Mouse (Mus musculus) cerebellum, postnatal 4 days (tissue): Measurements from ENCODE around the gene Fpgs.
A peak's percentile ranks its signal among the peaks of the same experiment; 100 is the strongest.

Experiments used
- DNase-seq, 2 experiments: peaks; one replicate each; pipeline ENCODE4 v3.0.0; 2022; ENCODE audit warnings: low spot score in 2 of 2, mixed read lengths in 1 of 2

Gene Fpgs

DNA sequence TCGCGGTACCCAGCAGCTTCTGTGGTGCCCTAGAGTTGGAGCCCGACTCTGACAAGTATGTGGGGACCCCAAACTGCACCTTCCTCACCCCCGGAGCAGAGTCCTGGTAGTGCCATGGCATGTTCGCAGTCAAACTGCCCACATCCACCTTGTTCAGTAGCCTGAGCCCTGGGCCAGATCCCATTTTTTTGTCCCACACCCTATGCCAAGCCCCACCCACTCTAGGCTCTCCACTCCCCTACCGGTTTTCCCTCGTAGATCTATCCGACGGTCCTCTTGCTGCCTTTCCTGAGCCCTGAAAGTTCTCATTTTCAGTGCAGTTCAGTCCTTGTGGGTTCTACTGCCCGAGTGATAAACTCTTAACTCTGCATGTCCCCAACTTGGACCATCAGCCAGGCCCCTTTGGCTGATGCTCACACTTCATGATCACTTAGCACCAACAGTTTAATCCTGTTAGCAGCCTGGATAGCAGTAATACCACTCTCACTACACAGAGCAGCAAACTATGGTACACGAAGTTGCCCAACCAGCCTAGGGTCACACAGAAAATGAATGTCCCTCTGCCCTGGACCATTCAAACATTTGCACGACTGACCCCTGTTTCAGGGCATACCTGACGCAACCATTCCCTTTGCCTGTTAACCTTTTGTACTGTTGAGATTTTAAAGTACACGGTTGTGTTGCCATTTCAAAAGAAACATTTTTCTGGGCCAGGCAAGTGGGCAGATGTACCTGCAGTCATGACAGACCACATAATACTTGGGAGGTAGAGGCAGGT, 2.8 kb downstream of the Fpgs start:
- DNase-seq: no peak

DNA sequence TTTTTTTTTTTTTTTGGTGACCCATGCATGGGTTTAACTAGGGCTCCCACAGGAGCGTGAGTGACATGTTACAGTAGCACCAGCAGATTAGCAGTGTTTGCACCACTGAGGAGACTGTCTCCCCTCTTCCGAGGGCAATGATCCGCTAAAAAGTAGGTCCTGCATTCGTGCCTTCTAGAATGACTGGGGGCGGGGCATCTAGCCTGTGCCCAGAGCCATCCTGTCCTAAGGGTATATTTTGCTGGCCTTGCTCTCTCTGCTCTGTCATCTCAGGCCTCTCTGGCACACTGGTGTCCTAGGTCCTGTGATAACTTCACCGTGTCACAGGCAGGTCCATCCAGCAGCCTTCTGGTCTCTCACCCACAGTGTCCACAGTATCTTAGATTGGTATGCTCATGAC, 4.3 kb downstream of the Fpgs start:
- no peak for DNase-seq

DNA sequence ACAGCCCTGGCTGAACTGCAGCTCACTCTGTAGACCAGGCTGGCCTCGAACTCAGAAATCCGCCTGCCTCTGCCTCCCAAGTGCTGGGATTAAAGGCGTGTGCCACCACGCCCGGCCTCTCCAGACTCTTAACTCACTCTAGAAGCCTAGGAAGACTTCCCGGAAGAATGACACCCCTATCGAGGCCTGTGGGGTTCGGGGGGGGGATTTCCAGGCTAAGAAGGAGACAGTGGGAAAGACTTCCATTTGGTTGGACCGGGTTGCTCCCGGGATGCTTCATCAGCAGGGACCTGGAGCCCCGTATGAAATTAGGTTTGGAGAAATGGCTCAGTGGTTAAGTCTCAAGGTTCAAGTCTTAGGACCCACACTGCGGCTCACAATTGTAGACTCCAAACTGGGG, 9.3 kb downstream of the Fpgs start:
- DNase-seq: no peak

DNA sequence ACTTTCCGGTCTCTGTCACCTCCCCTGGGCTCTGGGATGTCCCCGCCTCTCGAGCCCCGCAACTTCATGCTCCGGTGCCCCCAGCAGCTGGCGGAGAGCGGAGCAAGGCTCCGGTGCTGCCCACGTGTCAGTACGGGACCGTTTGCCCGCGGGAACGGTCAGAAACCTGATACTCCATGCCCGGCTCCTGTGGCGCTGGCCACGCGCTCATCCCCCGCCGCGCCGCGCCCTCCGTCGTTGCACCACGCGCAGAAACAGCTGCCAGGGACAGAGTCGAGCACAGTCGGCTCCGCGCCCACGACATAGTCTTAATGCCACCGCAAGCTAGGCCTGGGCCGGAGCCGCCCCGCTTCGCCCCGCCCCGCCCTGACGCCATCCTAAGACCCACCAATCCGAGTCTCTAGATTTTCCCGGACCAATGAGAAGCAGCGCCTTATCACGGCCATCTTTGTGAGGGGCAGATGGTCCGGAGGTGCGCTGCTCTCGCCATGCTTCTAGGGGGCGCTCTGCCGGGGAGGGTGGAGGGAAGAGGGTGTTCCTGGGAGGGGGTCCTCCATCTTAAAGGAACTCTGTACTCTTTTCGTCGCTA, 10.0 kb downstream of the Fpgs start:
- peak; percentile 91 to 96 for DNase-seq

DNA sequence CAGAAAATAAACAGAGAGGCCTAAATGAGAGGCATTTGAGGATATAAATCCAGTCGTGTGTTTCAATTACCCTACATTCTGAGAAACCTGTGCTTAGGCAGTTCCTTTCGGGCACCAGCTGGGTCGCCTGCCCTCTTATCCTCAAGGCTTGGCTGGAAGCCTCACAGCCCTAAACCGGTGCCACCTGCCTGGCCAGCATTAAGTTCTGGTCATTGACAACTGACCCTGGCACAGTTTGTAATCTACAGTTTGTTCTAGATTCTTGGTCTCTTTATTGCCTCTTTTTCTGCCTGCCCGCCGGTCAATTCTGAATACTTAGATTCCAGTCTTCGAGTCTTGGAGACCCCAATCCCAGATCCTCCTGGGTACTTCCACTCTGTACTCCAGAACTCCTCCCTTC, 10.7 kb downstream of the Fpgs start:
- no peak for DNase-seq

DNA sequence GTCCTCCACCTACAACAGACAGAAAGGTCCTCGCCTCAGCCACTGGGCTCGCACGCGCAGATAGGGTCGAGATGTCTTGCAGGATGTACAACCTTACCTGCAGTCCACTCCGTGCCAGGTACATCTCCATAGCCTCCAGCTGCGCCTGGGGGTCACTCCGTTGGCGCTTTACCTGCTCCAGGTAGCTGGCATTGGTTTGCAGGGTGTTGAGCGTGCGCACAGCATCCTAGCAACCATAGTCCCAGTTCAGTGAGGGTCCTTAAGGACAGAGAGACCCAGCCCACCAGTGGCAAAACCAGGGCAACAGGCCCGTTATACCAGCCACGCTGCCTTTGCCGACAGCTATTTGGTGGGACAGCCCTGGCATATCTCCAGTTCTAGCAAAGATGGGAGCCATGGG, 11.4 kb downstream of the Fpgs start:
- no peak for DNase-seq

DNA sequence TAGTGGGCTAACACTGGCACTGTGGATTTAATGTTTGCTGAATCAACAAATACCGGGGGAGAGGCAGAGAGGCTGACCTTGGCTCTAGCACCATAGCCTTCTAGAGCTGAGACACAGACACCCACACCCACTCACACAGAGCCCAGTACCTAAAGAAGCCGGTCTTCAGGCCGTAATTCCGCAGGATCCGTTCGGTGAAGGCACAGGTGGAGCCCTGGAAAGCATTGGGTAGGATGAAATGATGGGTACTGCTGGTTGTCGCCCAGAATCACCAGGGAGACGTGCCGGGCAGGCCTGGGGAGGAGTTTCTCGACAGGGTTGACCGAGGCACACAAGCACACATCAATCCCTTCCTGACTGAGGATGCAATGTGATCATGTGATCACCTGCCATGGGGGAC, 12.9 kb downstream of the Fpgs start:
- DNase-seq: no peak

DNA sequence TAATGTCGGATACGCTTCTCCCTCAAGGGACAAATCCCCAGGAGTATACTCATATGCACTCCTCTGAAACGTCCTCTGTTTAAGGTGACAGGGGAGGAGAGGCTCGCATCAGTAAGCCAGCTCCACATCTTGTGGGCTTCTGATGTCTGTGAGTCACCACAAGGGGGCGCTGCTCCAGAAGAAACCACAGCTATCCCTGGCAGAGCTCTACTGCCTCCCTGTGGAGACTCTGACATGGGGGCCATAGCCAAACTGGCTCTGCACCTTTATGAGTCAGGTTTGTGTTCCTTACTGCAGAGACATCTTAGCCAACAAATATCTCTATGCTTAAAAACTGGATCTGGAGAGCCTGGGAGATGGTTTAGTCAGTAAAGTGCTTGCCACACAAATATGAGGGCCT, 14.5 kb downstream of the Fpgs start:
- peak; percentile 83 to 90 for DNase-seq

DNA sequence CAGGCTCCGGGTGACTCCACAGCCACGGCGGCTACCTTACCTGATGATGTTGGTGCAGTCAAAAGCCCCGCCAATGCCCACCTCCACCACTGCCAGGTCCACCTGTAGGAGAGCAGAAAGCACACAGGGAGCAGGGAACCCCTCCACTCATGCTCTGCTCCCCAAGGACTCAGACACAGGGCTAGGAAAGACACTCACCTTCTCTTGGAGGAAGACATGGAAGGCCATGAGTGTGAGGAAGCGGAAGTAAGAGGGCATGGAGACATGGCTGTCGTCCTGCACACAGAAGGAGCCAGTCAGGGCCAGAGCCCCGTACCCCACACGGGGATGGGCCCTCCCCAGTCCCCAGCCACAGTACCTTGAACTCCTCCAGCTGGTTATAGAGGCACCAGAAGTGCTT, 16.4 kb downstream of the Fpgs start:
- DNase-seq: no peak

DNA sequence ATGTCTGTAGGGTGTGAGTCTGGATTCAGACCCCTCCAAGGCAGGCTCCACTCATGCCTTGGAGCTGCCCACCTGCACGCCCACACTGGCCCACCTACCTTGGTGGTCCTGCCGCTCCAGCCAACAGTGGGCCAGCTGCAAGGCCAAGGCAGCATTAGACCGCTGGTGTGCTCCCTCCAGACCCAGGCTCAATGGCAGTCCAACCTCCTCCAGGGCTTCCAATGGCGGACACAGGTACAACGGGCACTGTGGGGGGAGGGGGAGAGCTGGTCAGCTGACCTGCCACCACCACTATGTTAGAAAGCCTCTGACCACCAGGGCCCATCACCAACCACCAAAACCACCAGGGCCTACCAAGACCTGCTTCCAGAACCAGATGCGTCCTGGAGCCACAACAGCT, 17.3 kb downstream of the Fpgs start:
- DNase-seq: no peak

DNA sequence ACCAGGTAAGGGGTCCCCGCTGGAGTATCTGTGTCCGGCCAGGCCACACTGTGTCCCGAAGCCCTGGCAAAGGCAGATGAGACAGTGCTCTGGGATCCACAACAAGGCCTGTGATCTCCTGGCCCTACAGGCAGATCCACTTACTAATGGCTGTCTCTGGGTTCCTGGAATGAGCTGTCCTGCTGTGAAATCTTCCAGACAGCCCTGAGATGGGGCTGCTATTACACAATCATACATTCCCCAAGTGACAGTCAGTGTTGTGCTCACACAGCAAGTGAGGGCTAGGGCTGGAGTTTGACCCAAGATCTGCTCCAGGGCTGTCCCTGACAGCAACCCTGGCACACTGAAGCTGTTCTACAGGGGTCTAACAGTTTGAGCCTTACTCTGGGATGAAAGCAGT, 18.1 kb downstream of the Fpgs start:
- DNase-seq: no peak

DNA sequence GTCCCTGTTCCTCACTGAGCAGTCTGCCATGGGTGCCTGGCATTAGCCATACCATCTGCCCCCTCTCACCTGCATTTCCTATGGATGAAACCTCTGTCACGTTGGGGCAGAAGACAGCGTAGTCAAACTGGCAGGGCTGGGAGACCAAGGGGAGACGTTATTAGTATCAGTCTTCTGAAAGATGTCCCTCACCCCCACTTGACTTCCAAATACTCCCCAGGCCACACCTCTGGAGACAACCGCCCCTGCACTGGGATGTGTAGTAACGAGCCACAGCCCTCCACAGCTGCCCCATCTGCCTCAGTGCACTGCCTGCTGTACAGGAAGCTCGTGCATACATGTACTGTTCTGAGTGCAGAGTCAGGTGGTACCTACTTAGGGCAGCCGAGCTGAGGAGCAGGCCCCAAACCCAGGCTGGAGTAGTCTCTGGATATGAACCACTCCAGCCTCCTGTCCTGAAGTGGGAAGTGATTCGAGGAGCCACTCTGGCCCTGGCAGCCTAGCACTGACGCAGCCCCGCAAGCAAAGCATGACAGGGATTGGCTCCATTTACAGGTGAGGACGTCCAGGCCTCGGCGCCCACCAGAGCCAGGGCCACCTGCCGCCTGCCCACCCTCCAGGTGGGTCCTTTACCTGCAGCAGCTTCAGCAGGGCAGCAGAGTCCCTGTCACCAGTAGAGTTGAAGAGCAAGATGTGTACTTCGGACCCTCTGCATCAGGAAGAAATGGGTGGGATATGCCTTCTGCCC, 19.1 kb downstream of the Fpgs start:
- DNase-seq: no peak

DNA sequence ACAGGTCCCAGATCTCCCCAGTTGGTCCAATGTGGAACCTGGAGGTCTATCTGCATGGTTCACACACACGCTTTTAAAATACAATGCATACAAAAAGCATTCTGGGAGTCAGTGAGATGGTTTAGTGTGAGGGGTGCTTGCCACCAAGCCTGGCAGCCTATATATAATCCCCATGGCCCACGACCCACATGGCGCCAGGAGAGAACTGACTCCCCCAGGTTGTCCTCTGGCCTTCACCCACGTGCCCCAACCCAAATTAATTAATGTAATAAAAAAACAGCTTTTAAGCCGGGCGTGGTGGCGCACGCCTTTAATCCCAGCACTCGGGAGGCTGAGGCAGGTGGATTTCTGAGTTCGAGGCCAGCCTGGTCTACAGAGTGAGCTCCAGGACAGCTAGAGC, 20.2 kb downstream of the Fpgs start:
- DNase-seq: no peak

DNA sequence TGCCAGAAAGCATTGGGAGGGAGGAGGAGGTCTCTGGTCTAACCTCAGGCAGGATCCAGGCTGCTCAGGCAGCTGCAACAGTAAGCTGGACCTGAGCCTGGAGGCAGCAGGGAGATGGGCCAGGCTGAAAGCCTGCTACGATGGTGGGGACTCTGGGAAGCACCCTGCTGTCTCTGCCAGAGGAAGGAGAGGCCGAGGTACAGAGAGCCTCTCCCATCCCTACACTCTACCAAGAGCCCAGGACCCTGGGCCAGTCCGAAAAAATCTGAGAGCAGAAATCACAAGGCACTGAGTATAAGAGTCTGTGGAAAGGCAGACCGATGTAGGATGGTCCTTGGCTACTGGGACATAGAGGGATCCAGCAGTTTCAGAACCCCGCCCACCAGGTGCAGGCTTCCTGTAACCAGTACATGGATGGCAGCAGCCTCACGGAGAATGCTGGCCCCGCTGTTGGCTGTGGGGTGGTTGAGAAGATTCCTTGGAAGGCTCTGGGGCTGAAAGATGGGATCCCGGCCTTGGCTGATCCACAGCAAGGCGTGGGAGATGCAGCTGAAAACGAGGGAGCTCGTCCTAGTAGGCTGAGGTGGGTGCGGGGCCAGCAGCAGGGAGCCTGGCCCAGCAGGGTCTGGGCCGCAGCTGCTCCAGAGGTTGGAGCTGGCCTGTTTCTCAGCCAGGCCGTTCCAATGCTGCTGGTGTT, 21.1 kb downstream of the Fpgs start:
- DNase-seq: no peak

DNA sequence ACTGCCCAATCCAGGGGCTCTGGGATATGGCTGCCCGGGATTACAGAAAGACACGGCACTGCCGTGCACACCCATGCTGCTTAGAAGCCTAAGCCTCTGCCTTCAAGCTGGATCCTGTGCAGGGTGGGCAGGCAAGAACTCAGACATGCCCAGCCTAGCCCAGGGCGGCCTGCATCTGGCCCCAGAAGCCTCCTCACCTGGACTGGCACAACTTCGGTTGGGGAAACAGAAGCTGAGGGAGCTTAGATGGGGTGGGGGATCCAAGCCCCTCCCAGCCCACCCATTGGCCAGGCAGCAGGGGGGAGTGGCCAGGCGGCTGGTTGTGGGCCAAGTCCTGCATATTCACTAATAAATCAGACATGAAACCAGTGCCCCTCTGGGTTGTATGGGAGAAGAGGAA, 22.2 kb downstream of the Fpgs start:
- no peak for DNase-seq

DNA sequence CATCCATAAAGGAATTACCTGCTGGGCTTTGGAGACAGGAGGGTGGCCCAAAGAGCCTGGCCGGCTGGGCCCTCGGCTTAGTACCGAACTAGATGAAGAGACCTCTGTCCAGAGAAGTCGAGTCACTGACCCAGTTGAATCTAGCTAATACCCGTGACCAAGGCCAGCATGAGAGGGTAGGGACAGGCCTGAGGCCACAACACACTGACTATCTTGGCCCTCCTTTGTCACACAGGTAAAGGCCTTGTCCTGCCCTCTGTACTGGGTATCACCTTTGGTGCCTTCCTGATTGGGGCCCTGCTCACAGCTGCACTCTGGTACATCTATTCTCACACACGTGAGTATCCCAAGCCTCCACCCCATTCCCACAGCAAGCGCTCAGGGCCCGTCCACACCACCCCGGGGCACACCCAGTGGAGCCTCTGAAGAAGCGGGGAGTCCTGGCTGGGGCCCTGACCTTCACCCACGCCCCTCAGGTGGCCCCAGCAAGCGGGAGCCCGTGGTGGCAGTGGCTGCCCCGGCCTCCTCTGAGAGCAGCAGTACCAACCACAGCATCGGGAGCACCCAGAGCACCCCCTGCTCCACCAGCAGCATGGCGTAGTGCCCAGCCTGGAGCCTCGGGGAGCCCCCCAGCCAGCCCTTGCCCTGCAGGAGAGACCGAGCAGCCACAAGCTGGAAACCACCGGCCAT, 22.8 kb downstream of the Fpgs start:
- no peak for DNase-seq

DNA sequence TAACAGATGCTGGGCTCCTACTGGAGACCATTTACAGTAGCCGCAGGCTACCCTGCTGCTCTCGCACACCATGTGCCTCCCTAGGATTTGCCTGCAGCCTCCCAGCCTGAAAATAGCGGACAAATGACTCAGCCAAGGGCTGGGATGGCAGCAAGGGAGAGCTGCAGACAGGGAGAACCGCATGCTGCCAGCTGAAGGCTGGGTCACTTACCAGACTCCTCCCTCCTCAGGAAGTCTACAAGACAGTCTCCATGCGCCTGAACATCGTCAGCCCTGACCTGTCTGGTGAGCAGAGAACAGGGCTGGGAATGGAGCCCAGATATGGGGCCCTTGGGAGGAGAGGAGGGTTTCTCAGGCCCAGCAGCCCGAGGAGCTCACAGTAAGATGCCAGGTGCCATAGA, 23.9 kb downstream of the Fpgs start:
- no peak for DNase-seq

DNA sequence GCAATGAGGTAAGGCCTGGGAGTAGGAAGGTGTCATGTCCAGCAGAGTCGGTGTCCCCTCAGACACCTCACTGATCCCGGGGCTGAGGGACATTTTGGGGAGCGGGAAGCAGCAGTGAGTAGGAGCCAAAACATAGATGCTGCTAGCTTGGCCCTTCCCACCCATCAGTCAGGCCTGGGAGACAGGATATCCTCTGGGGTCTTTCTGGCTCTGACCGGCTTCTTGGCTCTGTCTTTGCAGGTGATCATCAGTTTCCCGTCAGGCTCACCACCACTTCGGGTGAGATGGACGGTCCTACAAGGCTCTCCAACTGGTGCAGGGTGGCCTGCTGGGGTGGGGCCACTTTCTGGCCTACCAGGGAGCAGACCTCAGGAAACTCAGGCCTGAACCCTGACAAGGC, 26.3 kb downstream of the Fpgs start:
- DNase-seq: no peak

DNA sequence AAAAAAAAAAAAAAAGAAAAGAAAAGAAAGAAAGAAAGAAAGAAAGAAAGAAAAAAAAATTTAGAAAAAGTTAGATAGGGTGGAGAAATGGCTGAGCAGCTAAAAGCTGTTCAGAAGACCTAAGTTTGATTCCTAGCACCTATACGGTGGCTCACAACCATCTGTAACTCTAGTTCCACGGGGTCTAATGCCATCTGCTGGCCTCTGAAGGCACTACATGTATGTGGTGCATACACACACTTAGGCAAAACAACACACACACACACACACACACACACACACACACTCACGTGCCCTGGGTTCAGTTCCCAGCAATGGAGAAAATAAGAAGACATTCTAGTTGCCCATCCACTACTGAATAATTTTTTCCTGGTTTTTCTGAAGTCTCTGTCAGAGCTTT, 27.1 kb downstream of the Fpgs start:
- no peak for DNase-seq

DNA sequence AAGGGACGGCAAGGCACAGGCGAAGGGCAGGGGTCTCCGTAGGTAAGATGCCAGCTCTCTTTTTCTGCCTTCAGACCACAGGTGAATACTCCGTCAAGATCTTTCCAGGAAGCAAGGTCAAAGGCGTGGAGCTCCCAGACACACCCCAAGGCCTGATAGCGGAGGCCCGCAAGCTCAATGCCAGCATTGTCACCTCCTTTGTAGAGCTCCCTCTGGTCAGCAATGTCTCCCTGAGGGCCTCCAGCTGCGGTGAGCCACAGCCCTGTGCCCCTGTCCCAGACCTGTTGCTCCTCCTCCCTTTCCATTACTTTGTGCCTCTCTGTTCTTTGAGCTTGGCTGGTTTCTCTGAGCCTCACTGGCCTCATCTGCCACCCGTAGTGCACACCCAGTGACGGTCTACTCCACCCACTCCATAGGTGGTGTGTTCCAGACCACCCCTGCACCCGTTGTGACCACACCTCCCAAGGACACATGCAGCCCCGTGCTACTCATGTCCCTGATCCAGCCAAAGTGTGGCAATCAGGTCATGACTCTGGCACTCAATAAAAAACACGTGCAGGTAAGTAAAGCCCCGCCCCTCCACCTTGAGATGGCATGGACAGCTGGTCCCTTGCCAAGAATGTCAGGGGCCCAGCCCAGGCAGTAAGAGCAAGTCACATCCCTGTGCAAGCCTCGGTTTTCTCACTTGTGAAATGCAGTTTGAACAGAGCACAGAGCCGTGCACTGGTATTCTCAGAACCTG, 30.6 kb downstream of the Fpgs start:
- DNase-seq: no peak

DNA sequence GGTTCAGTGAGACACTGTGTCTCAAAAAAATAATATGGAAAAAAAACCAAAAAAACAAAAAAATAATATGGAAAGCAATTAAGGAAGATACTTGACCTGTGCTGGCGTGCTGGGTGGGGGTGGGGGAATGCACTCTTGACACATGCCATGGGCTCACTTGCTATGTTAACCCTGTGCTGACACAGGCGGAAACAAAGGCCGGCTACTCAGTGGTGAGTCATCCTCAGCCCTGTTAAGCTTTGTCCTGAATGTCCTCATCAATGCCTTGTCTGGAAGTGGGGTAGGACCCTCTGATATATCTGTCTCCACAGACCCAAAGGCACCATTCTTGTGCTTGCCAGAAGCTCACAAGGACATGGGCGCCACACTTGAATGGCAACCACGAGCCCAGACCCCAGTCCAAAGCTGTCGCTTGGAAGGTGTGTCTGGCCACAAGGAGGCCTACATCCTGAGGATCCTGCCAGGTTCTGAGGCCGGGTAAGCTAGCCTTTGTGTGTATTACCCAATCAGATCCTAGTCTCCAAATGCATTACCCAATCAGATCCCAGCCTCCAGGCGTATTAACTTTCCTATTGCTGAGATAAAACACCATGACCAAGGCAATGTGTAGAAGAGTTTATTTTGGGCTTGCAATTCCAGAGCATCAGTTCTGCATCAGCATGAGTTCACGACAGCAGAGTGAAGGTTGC, 31.9 kb downstream of the Fpgs start:
- DNase-seq: no peak
